Mouse (Mus musculus) embryonic fibroblast, embryonic 13.5 days (primary cell): ENCODE data around the gene Btn2a2.

Source experiments
- CTCF ChIP-seq: IDR thresholded peaks from 2 replicates; pipeline ENCODE4 v1.5.1; 2011; ENCODE audit warnings: mild to moderate bottlenecking, control low read depth, low read length, moderate library complexity, borderline replicate concordance; ENCODE audit not compliant: insufficient read depth
- POLR2A ChIP-seq: IDR thresholded peaks from 2 replicates; pipeline ENCODE4 v1.6.1; 2011; ENCODE audit warnings: low read depth, mild to moderate bottlenecking, control low read depth, low read length, moderate library complexity

DNA sequence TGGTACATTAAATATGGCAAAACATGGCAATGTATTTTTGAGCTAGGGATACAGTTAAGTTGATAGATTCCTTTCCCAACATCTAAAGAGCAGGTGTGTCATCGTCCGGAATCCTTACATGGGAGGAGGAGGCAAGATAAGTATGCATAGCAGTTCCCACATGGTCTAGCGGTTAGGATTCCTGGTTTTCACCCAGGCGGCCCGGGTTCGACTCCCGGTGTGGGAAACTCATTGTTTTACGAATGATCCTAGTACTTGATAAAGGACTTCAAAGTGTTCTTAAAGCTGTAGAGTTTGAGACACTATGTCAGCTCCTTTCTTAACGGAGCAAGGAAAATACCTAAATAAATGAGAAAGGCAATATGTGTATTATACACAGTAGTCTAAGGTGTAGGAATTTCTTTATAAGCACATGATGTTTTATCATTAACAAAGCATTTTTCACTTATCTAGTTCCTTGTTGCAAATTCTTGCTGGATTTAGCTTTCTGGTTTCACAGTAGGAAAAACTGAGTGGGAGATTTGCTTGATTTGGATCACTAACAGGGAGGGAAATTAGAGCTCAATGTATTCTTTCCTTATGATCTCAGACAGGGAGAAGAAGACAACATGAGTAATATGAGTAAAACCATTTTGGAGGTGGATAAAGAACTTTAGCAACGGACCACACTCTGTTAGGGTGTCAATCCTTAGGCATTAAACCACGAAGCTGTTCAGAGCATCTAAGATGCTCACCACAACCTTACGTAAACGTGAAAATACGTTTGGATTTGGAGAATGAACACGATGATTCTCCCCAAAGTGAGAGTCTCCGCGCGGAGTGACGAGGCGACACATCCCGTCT lies 25.1 kb downstream of the Btn2a2 start:
- TF ChIP-seq CTCF (no peak), POLR2A (no peak)
